Mouse (Mus musculus): ENCODE measurements around the gene Tm9sf3. TPM values are rescaled to one million over a fixed set of nuclear protein-coding genes. Genes with fewer than 3 reads are reported as not detected.

Tm9sf3 gene
- polyA plus RNA-seq, 1 experiment, result 92.8 TPM

DNA sequence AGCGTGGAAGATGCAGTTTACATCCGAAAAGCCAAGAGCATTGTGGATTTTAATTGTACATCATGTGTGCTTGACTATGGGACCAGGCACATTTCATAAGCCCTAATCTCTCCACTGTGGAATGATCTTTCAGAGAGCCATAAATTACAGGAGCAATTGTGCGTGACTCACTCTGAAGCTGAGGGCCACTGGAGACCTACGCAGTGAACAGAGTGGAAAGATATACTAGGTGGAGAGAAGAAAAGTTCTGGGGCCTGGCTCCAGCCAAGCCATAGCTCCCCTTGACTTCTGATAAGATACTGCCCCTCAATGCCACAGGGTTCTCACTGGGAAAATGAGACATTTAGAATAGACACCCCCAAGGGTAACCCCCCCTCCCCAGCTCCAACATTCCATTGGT lies 70.8 kb downstream of the Tm9sf3 start:
- no peak for DNase-seq
- H3K27ac ChIP-seq (ENCODE audit: insufficient read depth, low read length), result no peak overlapping the region
- no peak for TF ChIP-seq CTCF (IDR thresholded peaks at IDR 0.05; ENCODE audit: borderline replicate concordance, insufficient read depth, low read depth, low read length)
- no peak for TF ChIP-seq POLR2A (IDR thresholded peaks at IDR 0.05; ENCODE audit: borderline replicate concordance, insufficient read depth, low read length)
- no peaks in the 10 kb centered on the region; the same call in 1 of the 2 replicates for H3K27me3 ChIP-seq (ENCODE audit: control insufficient read depth, insufficient read depth, low read length)
- WGBS, result 95% methylated on average over 4 of the region's 4 CpGs
- no peak overlapping the region for H3K4me3 ChIP-seq (replicated peaks; ENCODE audit: insufficient read depth, low read depth, low read length)
- no peaks in the 10 kb centered on the region for H3K4me1 ChIP-seq (ENCODE audit: control insufficient read depth, insufficient read depth, low read length)

- Histone ChIP-seq H3K27me3 (ENCODE audit: control insufficient read depth, insufficient read depth, low read length) (no peaks in the 10 kb centered on the region; the same call in 1 of the 2 replicates), H3K4me1 (ENCODE audit: control insufficient read depth, insufficient read depth, low read length) (no peaks in the 10 kb centered on the region), H3K27ac (ENCODE audit: insufficient read depth, low read length) (no peak overlapping the region), H3K4me3 (replicated peaks; ENCODE audit: insufficient read depth, low read depth, low read length) (no peak overlapping the region)
- TF ChIP-seq CTCF (IDR thresholded peaks at IDR 0.05; ENCODE audit: borderline replicate concordance, insufficient read depth, low read depth, low read length) (no peak), POLR2A (IDR thresholded peaks at IDR 0.05; ENCODE audit: borderline replicate concordance, insufficient read depth, low read length) (no peak)
- DNase-seq, result no peak
- 84% methylated on average over 9 of the region's 9 CpGs for WGBS
Observed at GRCm38 (mm10) chr19:41191724-41192123, 72.1 kb downstream of the Tm9sf3 start.

- no peak for DNase-seq
- H3K4me1 ChIP-seq (ENCODE audit: control insufficient read depth, insufficient read depth, low read length), result no peaks in the 10 kb centered on the region
- H3K27me3 ChIP-seq (ENCODE audit: control insufficient read depth, insufficient read depth, low read length), result no peaks in the 10 kb centered on the region; the same call in 1 of the 2 replicates
- no peak overlapping the region for H3K4me3 ChIP-seq (replicated peaks; ENCODE audit: insufficient read depth, low read depth, low read length)
- H3K27ac ChIP-seq (ENCODE audit: insufficient read depth, low read length), result no peak overlapping the region
- TF ChIP-seq POLR2A (IDR thresholded peaks at IDR 0.05; ENCODE audit: borderline replicate concordance, insufficient read depth, low read length) (no peak), CTCF (IDR thresholded peaks at IDR 0.05; ENCODE audit: borderline replicate concordance, insufficient read depth, low read depth, low read length) (no peak)
- WGBS, result 35% methylated on average over 6 of the region's 6 CpGs
Observed at GRCm38 (mm10) chr19:41190876-41191434, 72.8 kb downstream of the Tm9sf3 start.

DNA sequence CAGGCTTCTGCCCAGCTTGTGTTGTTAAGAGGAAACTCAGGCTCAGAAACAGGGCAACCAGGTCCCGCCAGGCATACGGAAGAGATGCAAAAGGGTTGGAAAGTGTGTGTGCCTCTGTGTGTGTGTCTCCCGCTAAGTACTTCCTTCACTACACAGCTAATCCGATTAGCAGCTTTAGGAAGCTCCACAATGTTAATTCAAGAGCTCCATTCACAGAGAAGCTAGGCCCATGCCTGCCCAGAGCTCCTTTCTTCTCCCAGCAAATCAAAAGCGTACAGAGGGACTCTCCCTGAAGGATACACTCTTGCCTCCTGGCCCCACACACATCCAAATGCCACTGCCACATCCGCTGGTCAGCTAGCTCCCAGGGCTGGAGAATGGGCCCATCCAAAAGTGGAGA lies 86.5 kb downstream of the Tm9sf3 start:
- Histone ChIP-seq H3K27ac (ENCODE audit: insufficient read depth, low read length) (no peak overlapping the region), H3K4me1 (ENCODE audit: control insufficient read depth, insufficient read depth, low read length) (no peaks in the 10 kb centered on the region), H3K4me3 (replicated peaks; ENCODE audit: insufficient read depth, low read depth, low read length) (no peak overlapping the region), H3K27me3 (ENCODE audit: control insufficient read depth, insufficient read depth, low read length) (no peaks in the 10 kb centered on the region; the same call in 1 of the 2 replicates)
- 56% methylated on average over 6 of the region's 6 CpGs for WGBS
- TF ChIP-seq POLR2A (IDR thresholded peaks at IDR 0.05; ENCODE audit: borderline replicate concordance, insufficient read depth, low read length) (no peak), CTCF (IDR thresholded peaks at IDR 0.05; ENCODE audit: borderline replicate concordance, insufficient read depth, low read depth, low read length) (no peak)
- DNase-seq, result no peak

GRCm38 (mm10) chr19:41176881-41177280 lies 86.9 kb downstream of the Tm9sf3 start:
- TF ChIP-seq POLR2A (IDR thresholded peaks at IDR 0.05; ENCODE audit: borderline replicate concordance, insufficient read depth, low read length) (no peak), CTCF (IDR thresholded peaks at IDR 0.05; ENCODE audit: borderline replicate concordance, insufficient read depth, low read depth, low read length) (no peak)
- Histone ChIP-seq H3K27ac (ENCODE audit: insufficient read depth, low read length) (no peak overlapping the region), H3K27me3 (ENCODE audit: control insufficient read depth, insufficient read depth, low read length) (no peaks in the 10 kb centered on the region; the same call in 1 of the 2 replicates), H3K4me3 (replicated peaks; ENCODE audit: insufficient read depth, low read depth, low read length) (no peak overlapping the region), H3K4me1 (ENCODE audit: control insufficient read depth, insufficient read depth, low read length) (no peaks in the 10 kb centered on the region)
- peak in 1 of 2 experiments; percentile 22 for DNase-seq
- 8% methylated on average over 2 of the region's 2 CpGs for WGBS

- WGBS, result 45% methylated on average over 5 of the region's 5 CpGs
Observed at GRCm38 (mm10) chr19:41165914-41166235, 97.9 kb downstream of the Tm9sf3 start.

DNA sequence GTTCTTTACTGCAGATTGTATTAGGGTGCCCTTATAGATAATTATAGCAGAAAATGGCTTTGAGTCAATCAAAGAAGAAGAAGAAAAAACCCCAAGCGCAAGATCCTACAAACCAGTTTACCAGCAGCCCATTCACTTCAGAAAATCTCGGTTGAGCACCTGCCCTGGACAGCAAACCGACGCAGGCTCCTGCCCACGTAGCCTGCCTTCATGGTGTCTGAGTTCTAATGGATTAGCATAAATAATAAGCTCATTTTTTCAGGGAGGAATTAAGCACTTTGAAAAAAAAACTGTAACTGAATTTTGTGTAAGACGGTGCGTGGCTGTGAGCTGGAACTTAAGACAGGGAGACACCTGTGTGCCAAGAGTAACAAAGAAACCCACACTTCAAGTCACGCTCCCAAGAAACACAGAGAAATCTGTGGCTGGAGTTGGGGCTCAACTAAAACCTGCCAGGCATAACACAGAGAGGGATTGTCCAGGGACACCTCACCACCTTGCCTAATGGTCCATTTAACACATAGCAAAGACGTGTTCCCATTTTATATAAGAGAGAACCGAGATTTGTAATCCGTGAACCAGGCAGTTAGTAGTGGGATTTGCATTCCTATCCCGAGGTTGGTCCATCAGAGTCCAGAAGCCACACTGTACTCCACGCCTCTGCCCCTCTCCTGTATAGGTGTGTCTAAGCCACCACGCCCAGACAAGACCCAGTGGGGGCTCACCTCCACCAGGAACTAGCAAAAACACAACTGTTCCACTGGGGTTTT lies 98.5 kb downstream of the Tm9sf3 start:
- Histone ChIP-seq H3K4me3 (replicated peaks; ENCODE audit: insufficient read depth, low read depth, low read length) (no peak overlapping the region), H3K4me1 (ENCODE audit: control insufficient read depth, insufficient read depth, low read length) (no peaks in the 10 kb centered on the region), H3K27ac (ENCODE audit: insufficient read depth, low read length) (no peak overlapping the region), H3K27me3 (ENCODE audit: control insufficient read depth, insufficient read depth, low read length) (no peaks in the 10 kb centered on the region; the same call in 1 of the 2 replicates)
- TF ChIP-seq CTCF (IDR thresholded peaks at IDR 0.05; ENCODE audit: borderline replicate concordance, insufficient read depth, low read depth, low read length) (no peak), POLR2A (IDR thresholded peaks at IDR 0.05; ENCODE audit: borderline replicate concordance, insufficient read depth, low read length) (no peak)
- DNase-seq, result no peak
- WGBS, result 69% methylated on average over 14 of the region's 14 CpGs

More at GRCm38 (mm10) chr19:41165914-41166235, 97.9 kb downstream of the Tm9sf3 start:
- H3K4me3 ChIP-seq (replicated peaks; ENCODE audit: insufficient read depth, low read depth, low read length), result no peak overlapping the region
- DNase-seq, result no peak
- H3K27ac ChIP-seq (ENCODE audit: insufficient read depth, low read length), result no peak overlapping the region
- H3K4me1 ChIP-seq (ENCODE audit: control insufficient read depth, insufficient read depth, low read length), result no peaks in the 10 kb centered on the region
- TF ChIP-seq CTCF (IDR thresholded peaks at IDR 0.05; ENCODE audit: borderline replicate concordance, insufficient read depth, low read depth, low read length), result no peak
- no peak for TF ChIP-seq POLR2A (IDR thresholded peaks at IDR 0.05; ENCODE audit: borderline replicate concordance, insufficient read depth, low read length)
- no peaks in the 10 kb centered on the region; the same call in 1 of the 2 replicates for H3K27me3 ChIP-seq (ENCODE audit: control insufficient read depth, insufficient read depth, low read length)
